Mouse (Mus musculus): ENCODE measurements around the gene Notch4. TPM values are rescaled to one million over a fixed set of nuclear protein-coding genes. Genes with fewer than 3 reads are reported as not detected.

Notch4 gene
- polyA plus RNA-seq, 2 experiments, result 0.67 to 0.99 TPM

DNA sequence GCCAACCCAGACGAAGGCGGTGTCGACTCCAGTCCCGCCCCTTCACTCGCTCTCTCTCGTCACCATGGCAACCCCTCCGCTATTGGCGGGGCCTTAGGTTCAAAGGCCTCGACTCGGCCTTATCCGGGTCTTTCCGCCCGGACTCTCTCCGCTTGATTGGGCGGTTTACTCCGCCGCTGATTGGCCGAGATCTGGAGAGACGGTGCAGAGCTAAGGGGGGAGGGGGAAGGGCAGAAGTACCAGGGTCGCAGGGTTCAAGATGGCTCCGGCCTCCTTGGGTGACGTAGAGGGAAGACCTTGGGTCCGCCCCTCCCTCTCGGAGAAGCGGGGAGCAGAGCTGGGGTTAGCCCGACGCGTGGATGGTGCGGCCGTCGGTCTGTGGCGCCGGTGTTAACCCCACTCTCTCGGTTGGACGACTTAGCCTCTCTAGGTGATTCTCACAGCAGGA lies 40.0 kb downstream of the Notch4 start, which contains the start of gene Agpat1:
TSS of gene Agpat1 (plus strand) at position 202 of the 448 bp plus-strand sequence.
- ATAC-seq (ENCODE audit: insufficient read depth) (peak; percentile 81), DNase-seq (ENCODE audit: low read depth in 3 of 3, low spot score in 3 of 3) (peak in 2 of 3 experiments; percentile 98)
- Histone ChIP-seq H3K27me3 (ENCODE audit: control insufficient read depth, insufficient read depth, low read length) (no peaks in the 10 kb centered on the region), H3K9me3 (ENCODE audit: control insufficient read depth, low read length) (no peaks in the 10 kb centered on the region), H3K27ac (peak within 1 kb of the TSS; percentile 89), H3K4me3 (ENCODE audit: insufficient read depth in 1 of 2, low read depth in 2 of 2, low read length in 2 of 2) (peak within 1 kb of the TSS; percentile 74 to 92), H3K36me3 (replicated peaks; ENCODE audit: control insufficient read depth, insufficient read depth, low read depth) (peaks cover 12% of the 10 kb centered on the region), H3K4me2 (ENCODE audit: low read depth) (peak within 1 kb of the TSS; percentile 95), H3K4me1 (replicated peaks; ENCODE audit: control insufficient read depth in 2 of 2, insufficient read depth in 2 of 2, low read length in 1 of 2) (peaks cover 12 to 23% of the 10 kb centered on the region in 2 experiments), H3K9ac (replicated peaks) (peak within 1 kb of the TSS; percentile 93)
- TF ChIP-seq CTCF (IDR thresholded peaks at IDR 0.05; ENCODE audit: low read depth) (no peak), EP300 (IDR thresholded peaks at IDR 0.05; ENCODE audit: low read depth) (no peak)
- WGBS (ENCODE audit: insufficient replicate concordance), result 1% methylated on average over 30 of the region's 35 CpGs

DNA sequence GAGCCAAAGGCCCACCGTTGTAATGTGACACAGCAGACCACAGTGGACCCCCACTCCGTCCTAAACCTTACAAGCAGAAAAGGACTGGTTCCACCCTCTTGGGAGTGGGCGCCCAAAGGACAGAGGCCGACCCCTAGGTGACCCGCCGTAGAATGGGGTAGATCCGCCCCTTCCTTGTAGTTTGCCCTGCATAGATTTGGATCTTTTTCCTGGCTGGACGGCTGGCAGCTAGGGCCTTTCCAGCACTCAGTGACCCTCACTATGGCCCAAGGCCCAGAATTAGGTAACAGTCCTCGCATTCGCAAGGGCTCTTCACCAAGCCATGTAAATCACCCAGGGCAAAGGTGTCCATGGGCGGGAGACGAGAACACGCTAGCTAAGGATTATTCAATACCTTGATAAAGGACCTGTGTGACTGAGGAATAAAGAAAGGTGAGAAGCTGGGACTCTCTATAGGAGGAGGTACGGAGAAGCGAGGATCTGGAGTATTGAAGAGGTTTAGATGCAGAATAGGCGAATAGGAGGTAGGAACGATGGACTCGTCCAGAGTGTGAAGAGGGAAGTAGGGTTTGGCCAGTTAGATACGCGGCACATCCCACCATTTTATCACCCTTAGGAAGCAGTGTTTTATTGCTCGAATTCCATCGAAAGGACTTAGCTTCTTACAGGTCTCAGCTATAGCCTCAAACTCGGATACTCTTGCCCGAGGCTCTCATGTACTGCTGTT lies 40.6 kb downstream of the Notch4 start:
- peak overlapping the region; percentile 89 for H3K27ac ChIP-seq
- 15% methylated on average over 24 of the region's 24 CpGs for WGBS (ENCODE audit: insufficient replicate concordance)
- no peaks in the 10 kb centered on the region for H3K9me3 ChIP-seq (ENCODE audit: control insufficient read depth, low read length)
- H3K27me3 ChIP-seq (ENCODE audit: control insufficient read depth, insufficient read depth, low read length), result no peaks in the 10 kb centered on the region
- ATAC-seq (ENCODE audit: insufficient read depth) (no peak), DNase-seq (ENCODE audit: low read depth in 3 of 3, low spot score in 3 of 3) (no peak)
- H3K36me3 ChIP-seq (replicated peaks; ENCODE audit: control insufficient read depth, insufficient read depth, low read depth), result peaks cover 12% of the 10 kb centered on the region
- H3K9ac ChIP-seq (replicated peaks), result peak overlapping the region; percentile 90
- peak overlapping the region; percentile 79 for H3K4me2 ChIP-seq (ENCODE audit: low read depth)
- peaks cover 12 to 23% of the 10 kb centered on the region in 2 experiments for H3K4me1 ChIP-seq (replicated peaks; ENCODE audit: control insufficient read depth in 2 of 2, insufficient read depth in 2 of 2, low read length in 1 of 2)
- TF ChIP-seq CTCF (IDR thresholded peaks at IDR 0.05; ENCODE audit: low read depth) (no peak), EP300 (IDR thresholded peaks at IDR 0.05; ENCODE audit: low read depth) (no peak)
- peak overlapping the region; percentile 74 to 78 for H3K4me3 ChIP-seq (ENCODE audit: insufficient read depth in 1 of 2, low read depth in 2 of 2, low read length in 2 of 2)

- peaks cover 12 to 23% of the 10 kb centered on the region in 2 experiments for H3K4me1 ChIP-seq (replicated peaks; ENCODE audit: control insufficient read depth in 2 of 2, insufficient read depth in 2 of 2, low read length in 1 of 2)
- H3K27me3 ChIP-seq (ENCODE audit: control insufficient read depth, insufficient read depth, low read length), result no peaks in the 10 kb centered on the region
- ATAC-seq (ENCODE audit: insufficient read depth) (peak; percentile 22), DNase-seq (ENCODE audit: low read depth in 3 of 3, low spot score in 3 of 3) (peak; percentile 81 to 87 (median 85))
- no peak for TF ChIP-seq EP300 (IDR thresholded peaks at IDR 0.05; ENCODE audit: low read depth)
- TF ChIP-seq CTCF (IDR thresholded peaks at IDR 0.05; ENCODE audit: low read depth), result no peak
- WGBS (ENCODE audit: insufficient replicate concordance), result under 1% methylated on average over 29 of the region's 30 CpGs
- peaks cover 8% of the 10 kb centered on the region for H3K36me3 ChIP-seq (replicated peaks; ENCODE audit: control insufficient read depth, insufficient read depth, low read depth)
- peak overlapping the region; percentile 79 for H3K4me2 ChIP-seq (ENCODE audit: low read depth)
- H3K4me3 ChIP-seq (ENCODE audit: insufficient read depth in 1 of 2, low read depth in 2 of 2, low read length in 2 of 2), result peak overlapping the region; percentile 74 to 78
- H3K9ac ChIP-seq (replicated peaks), result peak overlapping the region; percentile 90
- no peaks in the 10 kb centered on the region for H3K9me3 ChIP-seq (ENCODE audit: control insufficient read depth, low read length)
- H3K27ac ChIP-seq, result peak overlapping the region; percentile 89
These were observed 41.5 kb downstream of the Notch4 start for GRCm38 (mm10) chr17:34605609-34606008.

DNA sequence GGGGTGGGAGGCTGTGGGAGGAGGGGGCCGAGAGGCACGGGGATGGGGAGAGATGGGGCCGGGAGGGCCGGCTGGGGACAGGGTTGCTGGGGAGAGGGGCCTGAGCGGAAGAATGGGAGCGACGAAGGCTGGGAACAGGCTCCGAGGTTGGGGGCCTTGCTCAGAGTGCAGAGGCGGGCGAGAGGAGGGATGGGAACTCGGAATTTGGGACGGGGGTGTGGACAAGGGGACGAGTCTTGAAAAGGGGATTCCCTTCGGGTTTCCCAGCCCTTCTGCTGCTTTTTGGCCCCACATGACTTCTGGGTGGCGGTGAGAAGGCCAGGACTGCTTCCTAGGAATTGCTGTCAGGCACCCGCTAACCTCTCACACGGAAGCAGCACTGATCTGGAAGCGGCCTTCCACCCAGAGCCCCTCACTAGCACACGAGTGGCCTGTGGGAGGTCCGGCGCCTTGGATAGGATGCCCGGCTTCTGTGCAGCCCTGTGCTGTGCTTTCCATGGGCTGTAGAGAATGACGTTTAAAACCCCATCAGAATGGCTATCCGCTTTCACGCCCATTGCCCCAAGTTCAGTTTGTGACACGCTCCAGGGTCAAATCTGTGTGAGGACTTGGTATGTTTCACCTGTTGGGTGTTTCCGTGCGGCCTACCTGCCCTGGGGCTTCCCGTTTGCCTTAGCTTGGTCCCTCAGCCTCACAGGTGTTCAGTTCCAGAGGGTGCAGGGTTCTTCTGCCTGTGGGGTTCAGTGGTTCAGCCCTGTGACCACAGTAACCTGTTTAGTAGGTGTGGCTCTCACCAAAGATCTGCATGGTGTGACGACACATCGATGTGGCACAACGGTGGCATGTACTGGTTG lies 42.3 kb downstream of the Notch4 start:
- H3K4me2 ChIP-seq (ENCODE audit: low read depth), result peak overlapping the region; percentile 79

More for the DNA sequence above, 42.3 kb downstream of the Notch4 start:
- H3K9me3 ChIP-seq (ENCODE audit: control insufficient read depth, low read length), result no peaks in the 10 kb centered on the region
- DNase-seq (ENCODE audit: low read depth in 3 of 3, low spot score in 3 of 3) (no peak), ATAC-seq (ENCODE audit: insufficient read depth) (no peak)
- H3K4me1 ChIP-seq (replicated peaks; ENCODE audit: control insufficient read depth in 2 of 2, insufficient read depth in 2 of 2, low read length in 1 of 2), result peaks cover 12 to 23% of the 10 kb centered on the region in 2 experiments
- peak overlapping the region; percentile 74 to 78 for H3K4me3 ChIP-seq (ENCODE audit: insufficient read depth in 1 of 2, low read depth in 2 of 2, low read length in 2 of 2)
- no peak for TF ChIP-seq CTCF (IDR thresholded peaks at IDR 0.05; ENCODE audit: low read depth)
- TF ChIP-seq EP300 (IDR thresholded peaks at IDR 0.05; ENCODE audit: low read depth), result no peak
- 14% methylated on average over 32 of the region's 32 CpGs for WGBS (ENCODE audit: insufficient replicate concordance)
- H3K9ac ChIP-seq (replicated peaks), result peak overlapping the region; percentile 90
- peaks cover 5% of the 10 kb centered on the region for H3K36me3 ChIP-seq (replicated peaks; ENCODE audit: control insufficient read depth, insufficient read depth, low read depth)
- H3K27ac ChIP-seq, result peak overlapping the region; percentile 76
- no peaks in the 10 kb centered on the region for H3K27me3 ChIP-seq (ENCODE audit: control insufficient read depth, insufficient read depth, low read length)
